Mouse (Mus musculus) ES-CJ7 (cell line): ENCODE data around the gene Lhpp.

Experiments used
- DNase-seq: peaks from one replicate; pipeline ENCODE4 v3.0.0; 2011; ENCODE audit warnings: low read depth, low spot score

Gene Lhpp

DNA sequence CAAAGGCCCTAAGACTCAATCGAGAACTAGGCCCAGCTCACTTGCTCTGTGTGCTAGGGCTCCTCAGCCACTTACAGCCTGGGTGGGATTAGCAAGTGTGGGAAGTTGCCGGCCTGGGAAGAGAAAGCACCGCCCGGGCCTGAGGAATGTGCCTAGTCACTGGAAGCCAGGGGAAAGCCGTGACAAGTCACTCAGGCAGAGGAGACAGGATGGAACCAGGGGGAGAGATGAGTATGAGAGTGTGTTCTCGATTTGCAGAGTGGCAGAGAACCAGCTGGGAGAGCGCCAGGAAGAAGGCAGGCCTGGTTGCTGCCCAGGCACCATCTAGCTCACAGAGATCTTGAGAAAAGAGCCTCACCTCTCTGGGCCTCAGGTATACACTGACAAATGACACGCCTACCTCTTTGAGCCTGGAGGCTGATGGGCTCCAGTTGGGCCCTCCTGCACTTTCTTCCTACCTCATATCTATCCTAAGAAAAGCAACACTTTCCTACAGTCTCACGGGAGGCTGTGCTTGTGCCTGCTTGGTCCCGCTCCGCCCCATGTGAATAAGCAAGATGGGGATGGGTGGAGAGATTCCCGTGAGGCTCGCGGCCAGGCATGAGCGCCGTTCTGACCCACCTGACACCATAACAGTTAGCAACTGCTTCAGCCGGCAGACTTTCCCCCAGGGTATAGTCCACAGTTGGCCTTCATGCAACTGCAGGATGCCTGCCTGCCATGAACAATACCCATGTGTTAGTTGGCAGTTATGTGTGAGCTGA is 125.8 kb downstream of the Lhpp start:
- peak; percentile 76 for DNase-seq

DNA sequence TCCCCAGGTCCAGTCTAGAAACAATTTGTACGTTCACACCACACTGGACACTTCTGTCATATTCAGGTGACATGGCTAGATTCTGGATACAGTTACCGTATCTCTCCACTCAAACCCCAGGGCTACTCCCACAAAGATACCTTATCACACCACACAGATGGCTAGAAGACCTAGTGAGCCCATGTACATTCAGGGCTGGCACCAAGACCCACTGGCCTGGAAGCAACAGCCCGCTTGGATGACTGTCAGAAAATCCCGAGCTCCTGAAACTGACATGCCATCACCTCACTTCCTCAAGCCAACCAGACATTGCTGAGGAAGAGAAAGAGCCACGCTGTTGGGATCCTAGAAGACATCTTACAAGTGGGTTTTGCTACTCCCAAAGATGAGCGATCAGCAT is 128.4 kb downstream of the Lhpp start:
- DNase-seq: no peak

GRCm38 (mm10) chr7:132739829-132740228 is 129.4 kb downstream of the Lhpp start:
- no peak for DNase-seq

DNA sequence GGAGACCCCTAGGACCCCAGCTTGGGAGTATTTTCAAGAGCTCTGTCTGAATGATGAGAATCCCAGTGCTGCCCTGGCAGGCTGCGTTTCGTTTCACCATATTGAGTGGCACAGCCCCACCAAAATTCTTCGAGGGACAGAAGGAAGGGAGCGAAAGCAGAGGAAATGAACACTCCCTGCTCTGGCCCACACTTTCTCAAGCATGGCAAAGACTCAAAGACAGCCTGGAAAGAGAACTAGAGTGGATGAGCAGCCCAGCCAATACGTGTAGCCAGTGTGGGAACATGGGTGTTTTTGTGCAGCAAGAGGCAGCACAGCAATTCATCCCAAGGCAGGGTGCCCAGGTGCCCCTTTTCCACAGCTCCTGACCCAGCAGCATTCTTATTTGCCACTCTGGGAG is 132.5 kb downstream of the Lhpp start:
- DNase-seq: no peak

DNA sequence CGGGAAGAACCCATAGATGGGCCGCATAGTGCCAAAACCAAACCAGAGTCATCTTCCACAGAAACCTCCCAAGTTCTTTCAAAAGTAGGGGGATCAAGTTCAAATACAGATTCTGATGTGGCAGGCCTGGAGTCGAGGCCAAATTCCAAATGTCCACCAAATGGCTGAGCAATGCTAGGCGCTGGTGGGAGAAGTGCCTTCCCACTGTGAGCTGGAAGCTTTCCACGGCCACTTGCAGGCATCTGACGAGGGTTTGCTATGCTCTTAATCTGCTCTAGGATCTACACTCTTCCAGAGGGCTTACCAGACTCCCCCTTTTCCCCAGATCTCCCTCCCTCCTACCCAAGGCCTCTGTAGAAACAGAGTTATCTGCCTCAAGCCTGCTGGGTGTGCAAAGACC is 136.7 kb downstream of the Lhpp start:
- no peak for DNase-seq

- no peak for DNase-seq
Measured at GRCm38 (mm10) chr7:132748076-132748769, 137.8 kb downstream of the Lhpp start.

GRCm38 (mm10) chr7:132749504-132749903 is 139.1 kb downstream of the Lhpp start:
- DNase-seq: no peak

DNA sequence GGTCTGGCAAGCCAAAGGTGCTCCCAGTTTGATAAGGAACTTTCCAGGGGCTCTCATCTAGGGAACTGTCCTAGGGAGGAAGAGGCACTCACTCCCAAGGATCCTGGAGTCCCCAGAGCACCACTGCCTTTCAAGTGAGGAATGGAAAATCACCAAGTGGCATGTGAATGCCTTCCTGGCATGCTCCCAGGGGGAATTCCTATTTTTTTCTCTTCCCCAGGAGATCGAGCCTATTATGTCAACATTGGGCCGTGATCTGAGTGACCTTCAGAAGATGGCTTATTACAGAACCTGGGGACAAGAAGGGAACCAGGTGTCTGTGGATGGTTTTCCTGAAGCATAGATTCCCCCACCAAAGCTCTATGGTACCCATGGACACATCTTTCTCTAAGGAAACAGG is 141.3 kb downstream of the Lhpp start:
- no peak for DNase-seq

DNA sequence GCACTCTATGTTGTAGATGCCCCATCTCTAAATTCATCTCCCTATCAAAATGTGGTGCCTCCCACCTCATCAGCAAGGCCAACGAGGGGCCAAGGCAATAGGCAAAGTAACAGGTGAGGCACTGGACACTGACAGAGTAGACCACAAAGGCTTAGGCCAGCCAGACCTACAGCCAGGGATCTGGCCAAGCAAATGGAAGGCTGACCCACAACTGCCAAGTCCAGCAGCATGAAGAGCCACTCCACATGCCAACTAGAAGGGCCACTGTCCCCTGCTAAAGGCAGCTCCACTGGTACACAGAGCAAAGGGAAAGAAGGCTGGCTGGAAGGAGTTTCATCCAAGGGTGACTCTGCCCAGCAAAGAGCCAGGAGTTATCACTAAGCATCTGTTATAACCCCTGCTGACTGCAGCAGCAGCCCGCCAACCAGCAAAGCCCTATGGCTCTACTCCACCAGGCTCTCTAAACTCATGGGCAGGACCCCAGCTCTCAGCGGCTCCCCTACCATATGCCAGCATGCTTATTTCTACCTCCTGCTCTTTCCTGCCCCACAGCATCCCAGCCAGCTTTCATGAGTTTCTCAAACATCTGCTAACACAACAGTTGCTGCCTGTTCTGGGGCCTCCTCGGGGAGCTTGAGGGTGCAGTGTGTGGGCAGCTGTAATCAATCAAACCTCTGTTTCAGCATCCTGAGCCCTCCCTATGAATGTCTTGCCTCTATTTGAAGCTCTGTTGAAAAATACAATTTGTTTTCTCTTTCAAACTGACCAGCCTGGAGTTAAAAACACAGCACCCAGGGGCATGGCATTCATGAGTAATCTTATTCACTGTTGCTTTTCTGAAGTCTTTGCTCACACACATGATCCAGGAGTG is 143.3 kb downstream of the Lhpp start:
- no peak for DNase-seq

GRCm38 (mm10) chr7:132754389-132754750 is 143.9 kb downstream of the Lhpp start:
- no peak for DNase-seq
